Mouse (Mus musculus): ENCODE measurements around the gene Hnrnpul1. TPM values are rescaled to one million over a fixed set of nuclear protein-coding genes. Genes with fewer than 3 reads are reported as not detected.

Gene Hnrnpul1
- total and polyA plus RNA-seq, 2 experiments from 2014 or later, result 47.9 to 144 TPM

GRCm38 (mm10) chr7:25719761-25720610 lies 34.6 kb downstream of the Hnrnpul1 start:
- Histone ChIP-seq H3K36me3 (ENCODE audit: insufficient read depth) (peaks cover 56% of the 10 kb centered on the region), H3K4me3 (ENCODE audit: low read depth, low read length) (no peak overlapping the region), H3K4me1 (ENCODE audit: insufficient read depth) (peaks cover 4% of the 10 kb centered on the region; the same call in 1 of the 2 replicates), H3K9ac (no peak overlapping the region), H3K27ac (ENCODE audit: low read depth, low read length) (no peak overlapping the region), H3K4me2 (ENCODE audit: low read depth) (peak overlapping the region; percentile 84; the same call in 1 of the 2 replicates), H3K27me3 (ENCODE audit: insufficient read depth, low read length) (no peaks in the 10 kb centered on the region), H3K9me3 (ENCODE audit: low read length) (no peaks in the 10 kb centered on the region)
- peak; percentile 86 for DNase-seq
- 63% methylated on average over 10 of the region's 10 CpGs for WGBS
- peak; percentile 42; the same call in 1 of the 2 replicates for ATAC-seq
- TF ChIP-seq CTCF (IDR thresholded peaks at IDR 0.05; ENCODE audit: low read depth), result peak; percentile 95

- Histone ChIP-seq H3K9me3 (ENCODE audit: low read length) (no peaks in the 10 kb centered on the region), H3K27me3 (ENCODE audit: insufficient read depth, low read length) (no peaks in the 10 kb centered on the region), H3K36me3 (ENCODE audit: insufficient read depth) (peaks cover 55% of the 10 kb centered on the region), H3K4me3 (ENCODE audit: low read depth, low read length) (peak within 1 kb of the TSS; percentile 70), H3K27ac (ENCODE audit: low read depth, low read length) (peak within 1 kb of the TSS; percentile 83), H3K4me2 (ENCODE audit: low read depth) (peak within 1 kb of the TSS; percentile 84), H3K4me1 (ENCODE audit: insufficient read depth) (peaks cover 4% of the 10 kb centered on the region; the same call in 1 of the 2 replicates), H3K9ac (peak within 1 kb of the TSS; percentile 68)
- TF ChIP-seq CTCF (IDR thresholded peaks at IDR 0.05; ENCODE audit: low read depth), result no peak
- peak; percentile 89 for ATAC-seq
- 5% methylated on average over 32 of the region's 32 CpGs for WGBS
- DNase-seq, result peak; percentile 97
Measured at GRCm38 (mm10) chr7:25718788-25719417, 35.7 kb downstream of the Hnrnpul1 start, which contains the start of gene Ccdc97. Gene Ccdc97 (minus strand): TSS chr7:25719088.

GRCm38 (mm10) chr7:25717478-25717877 lies 37.1 kb downstream of the Hnrnpul1 start:
- DNase-seq (no peak), ATAC-seq (no peak)
- H3K27ac ChIP-seq (ENCODE audit: low read depth, low read length), result no peak overlapping the region
- no peak overlapping the region for H3K4me3 ChIP-seq (ENCODE audit: low read depth, low read length)
- peaks cover 4% of the 10 kb centered on the region; the same call in 1 of the 2 replicates for H3K4me1 ChIP-seq (ENCODE audit: insufficient read depth)
- H3K9me3 ChIP-seq (ENCODE audit: low read length), result no peaks in the 10 kb centered on the region
- TF ChIP-seq CTCF (IDR thresholded peaks at IDR 0.05; ENCODE audit: low read depth), result no peak
- peaks cover 55% of the 10 kb centered on the region for H3K36me3 ChIP-seq (ENCODE audit: insufficient read depth)
- 93% methylated on average over 3 of the region's 3 CpGs for WGBS
- H3K9ac ChIP-seq, result 0 out of 2 replicates have a peak overlapping the region, but pooled peaks have one; percentile 6
- H3K27me3 ChIP-seq (ENCODE audit: insufficient read depth, low read length), result no peaks in the 10 kb centered on the region
- H3K4me2 ChIP-seq (ENCODE audit: low read depth), result no peak overlapping the region; the same call in 1 of the 2 replicates

GRCm38 (mm10) chr7:25715731-25716271 lies 38.8 kb downstream of the Hnrnpul1 start:
- no peaks in the 10 kb centered on the region for H3K27me3 ChIP-seq (ENCODE audit: insufficient read depth, low read length)
- peaks cover 46% of the 10 kb centered on the region for H3K36me3 ChIP-seq (ENCODE audit: insufficient read depth)
- H3K4me1 ChIP-seq (ENCODE audit: insufficient read depth), result peaks cover 4% of the 10 kb centered on the region; the same call in 1 of the 2 replicates
- H3K27ac ChIP-seq (ENCODE audit: low read depth, low read length), result no peak overlapping the region
- DNase-seq (no peak), ATAC-seq (no peak)
- WGBS, result 92% methylated on average over 22 of the region's 22 CpGs
- no peaks in the 10 kb centered on the region for H3K9me3 ChIP-seq (ENCODE audit: low read length)
- H3K4me2 ChIP-seq (ENCODE audit: low read depth), result no peak overlapping the region
- TF ChIP-seq CTCF (IDR thresholded peaks at IDR 0.05; ENCODE audit: low read depth), result no peak
- no peak overlapping the region for H3K9ac ChIP-seq
- no peak overlapping the region for H3K4me3 ChIP-seq (ENCODE audit: low read depth, low read length)

GRCm38 (mm10) chr7:25714581-25714980 lies 40.0 kb downstream of the Hnrnpul1 start:
- Histone ChIP-seq H3K27ac (ENCODE audit: low read depth, low read length) (no peak overlapping the region), H3K4me3 (ENCODE audit: low read depth, low read length) (no peak overlapping the region), H3K27me3 (ENCODE audit: insufficient read depth, low read length) (no peaks in the 10 kb centered on the region), H3K36me3 (ENCODE audit: insufficient read depth) (peaks cover 39% of the 10 kb centered on the region), H3K9me3 (ENCODE audit: low read length) (no peaks in the 10 kb centered on the region), H3K4me1 (ENCODE audit: insufficient read depth) (peaks cover 4% of the 10 kb centered on the region; the same call in 1 of the 2 replicates), H3K9ac (no peak overlapping the region), H3K4me2 (ENCODE audit: low read depth) (no peak overlapping the region)
- no peak for ATAC-seq
- TF ChIP-seq CTCF (IDR thresholded peaks at IDR 0.05; ENCODE audit: low read depth), result no peak
- DNase-seq, result no peak
- 96% methylated on average over 8 of the region's 8 CpGs for WGBS

- TF ChIP-seq CTCF (IDR thresholded peaks at IDR 0.05; ENCODE audit: low read depth), result no peak
- Histone ChIP-seq H3K9ac (no peak overlapping the region), H3K27me3 (ENCODE audit: insufficient read depth, low read length) (no peaks in the 10 kb centered on the region), H3K4me2 (ENCODE audit: low read depth) (no peak overlapping the region), H3K4me3 (ENCODE audit: low read depth, low read length) (no peak overlapping the region), H3K4me1 (ENCODE audit: insufficient read depth) (no peaks in the 10 kb centered on the region), H3K27ac (ENCODE audit: low read depth, low read length) (no peak overlapping the region), H3K36me3 (ENCODE audit: insufficient read depth) (peaks cover 39% of the 10 kb centered on the region), H3K9me3 (ENCODE audit: low read length) (no peaks in the 10 kb centered on the region)
- WGBS, result 90% methylated on average over 9 of the region's 9 CpGs
- no peak for ATAC-seq
- DNase-seq, result no peak
Measured at GRCm38 (mm10) chr7:25712801-25713200, 41.8 kb downstream of the Hnrnpul1 start.

Data from forebrain, postnatal 0 days (tissue).